Mouse (Mus musculus) MEL (cell line): ENCODE data around the gene Swsap1. TPM values are rescaled to one million over a fixed set of nuclear protein-coding genes. Genes with fewer than 3 reads are reported as not detected.

ENCODE experiments used
- DNase-seq: peaks from one replicate; pipeline ENCODE4 v3.0.0; 2011; ENCODE audit warnings: low read depth, low spot score
- H3K27ac ChIP-seq: 2 replicates; pipeline ENCODE4 v1.5.1; 2012; ENCODE audit warnings: low read depth, mild to moderate bottlenecking, control low read depth, low read length, moderate library complexity; ENCODE audit not compliant: control insufficient read depth
- H3K27me3 ChIP-seq, 2 experiments: fragments of 150-350 bp in 1 of 2; sonication (generic) in 1 of 2; 2 replicates each; pipeline ENCODE4 v1.6.1; 2012; ENCODE audit warnings: low read length in 2 of 2, mild to moderate bottlenecking in 2 of 2, improper control_type of control experiment in 1 of 2, moderate library complexity in 1 of 2; ENCODE audit not compliant: insufficient read depth in 2 of 2, control insufficient read depth in 1 of 2
- H3K36me3 ChIP-seq, 2 experiments: 2 replicates each; pipeline ENCODE4 v1.6.1; 2012 to 2014; ENCODE audit warnings: low read length in 2 of 2, improper control_type of control experiment in 1 of 2, inconsistent platforms in 1 of 2, mild to moderate bottlenecking in 1 of 2; ENCODE audit not compliant: insufficient read depth in 2 of 2, control insufficient read depth in 1 of 2
- H3K4me1 ChIP-seq, 2 experiments: fragments of 150-350 bp in 1 of 2; sonication (generic) in 1 of 2; 2 replicates each; pipeline ENCODE4 v1.6.1; 2012; ENCODE audit warnings: low read length in 2 of 2, improper control_type of control experiment in 1 of 2, mild to moderate bottlenecking in 1 of 2; ENCODE audit not compliant: insufficient read depth in 2 of 2, control insufficient read depth in 1 of 2
- H3K4me3 ChIP-seq, 2 experiments: fragments of 150-350 bp in 1 of 2; sonication (generic) in 1 of 2; 2 replicates each; pipeline ENCODE4 v1.5.1; 2012; ENCODE audit warnings: low read depth in 2 of 2, low read length in 2 of 2, mild to moderate bottlenecking in 2 of 2, moderate library complexity in 2 of 2, control low read depth in 1 of 2, improper control_type of control experiment in 1 of 2; ENCODE audit not compliant: control insufficient read depth in 1 of 2, insufficient read depth in 1 of 2
- H3K79me2 ChIP-seq: 2 replicates; pipeline ENCODE4 v1.6.1; 2012; ENCODE audit warnings: mild to moderate bottlenecking, low read length, moderate library complexity; ENCODE audit not compliant: control insufficient read depth, poor library complexity, insufficient read depth
- H3K9ac ChIP-seq: 2 replicates; pipeline ENCODE4 v1.6.1; 2012; ENCODE audit warnings: low read depth, mild to moderate bottlenecking, control low read depth, low read length, moderate library complexity; ENCODE audit not compliant: control insufficient read depth, poor library complexity, severe bottlenecking
- H3K9me3 ChIP-seq: fragments of 150-350 bp; sonication (generic); replicated peaks from 2 replicates; pipeline ENCODE4 v1.6.1; 2012; ENCODE audit warnings: mild to moderate bottlenecking, low read length, improper control_type of control experiment, moderate library complexity; ENCODE audit not compliant: insufficient read depth
- CHD1 ChIP-seq: IDR thresholded peaks from 2 replicates; pipeline ENCODE4 v1.6.1; 2012; ENCODE audit warnings: low read depth, mild to moderate bottlenecking, inconsistent platforms, low read length, improper control_type of control experiment
- CHD2 ChIP-seq: IDR thresholded peaks from 2 replicates; pipeline ENCODE4 v1.6.1; 2011; ENCODE audit warnings: low read length, improper control_type of control experiment
- CTCF ChIP-seq, 3 experiments: IDR thresholded peaks in 2 of 3; conservative IDR thresholded peaks in 1 of 3; 2 replicates each; pipeline ENCODE4 v1.5.1; 2011 to 2012; ENCODE audit warnings: low read length in 3 of 3, low read depth in 2 of 3, mild to moderate bottlenecking in 2 of 3, improper control_type of control experiment in 1 of 3, inconsistent platforms in 1 of 3, mixed read lengths in 1 of 3, moderate library complexity in 1 of 3; ENCODE audit not compliant: control insufficient read depth in 1 of 3, insufficient read depth in 1 of 3, poor library complexity in 1 of 3, severe bottlenecking in 1 of 3
- E2F4 ChIP-seq: IDR thresholded peaks from 2 replicates; pipeline ENCODE4 v1.6.1; 2011; ENCODE audit warnings: low read depth, low read length, improper control_type of control experiment, borderline replicate concordance
- ELF1 ChIP-seq: IDR thresholded peaks from 2 replicates; pipeline ENCODE4 v1.6.1; 2014; ENCODE audit warnings: low read depth, mild to moderate bottlenecking, inconsistent platforms, low read length, improper control_type of control experiment, moderate library complexity
- ETS1 ChIP-seq: IDR thresholded peaks from 2 replicates; pipeline ENCODE4 v1.6.1; 2012; ENCODE audit warnings: low read depth, mild to moderate bottlenecking, inconsistent platforms, low read length, improper control_type of control experiment, moderate library complexity
- GABPA ChIP-seq: IDR thresholded peaks from 2 replicates; pipeline ENCODE4 v1.6.1; 2012; ENCODE audit warnings: low read depth, mild to moderate bottlenecking, inconsistent platforms, low read length, improper control_type of control experiment, moderate library complexity
- GATA1 ChIP-seq: IDR thresholded peaks from 2 replicates; pipeline ENCODE4 v1.6.1; 2011; ENCODE audit warnings: low read depth, low read length, improper control_type of control experiment
- HCFC1 ChIP-seq: IDR thresholded peaks from 2 replicates; pipeline ENCODE4 v1.6.1; 2012; ENCODE audit warnings: low read depth, mild to moderate bottlenecking, inconsistent platforms, low read length, improper control_type of control experiment, moderate library complexity
- JUND ChIP-seq: IDR thresholded peaks from 2 replicates; pipeline ENCODE4 v1.6.1; 2011; ENCODE audit warnings: low read depth, mild to moderate bottlenecking, improper control_type of control experiment, low read length
- KAT2A ChIP-seq: conservative IDR thresholded peaks from 2 replicates; pipeline ENCODE4 v1.6.1; 2012; ENCODE audit warnings: low read depth, low read length, improper control_type of control experiment, inconsistent platforms
- MAFK ChIP-seq: IDR thresholded peaks from 2 replicates; pipeline ENCODE4 v1.6.1; 2011; ENCODE audit warnings: low read depth, mild to moderate bottlenecking, low read length, improper control_type of control experiment, borderline replicate concordance
- MAX ChIP-seq: IDR thresholded peaks from 2 replicates; pipeline ENCODE4 v1.6.1; 2011; ENCODE audit warnings: low read length, improper control_type of control experiment
- MAZ ChIP-seq: IDR thresholded peaks from 2 replicates; pipeline ENCODE4 v1.6.1; 2012; ENCODE audit warnings: low read depth, mild to moderate bottlenecking, inconsistent platforms, low read length, improper control_type of control experiment
- MEF2A ChIP-seq: IDR thresholded peaks from 2 replicates; pipeline ENCODE4 v1.6.1; 2014; ENCODE audit warnings: low read depth, mild to moderate bottlenecking, inconsistent platforms, low read length, improper control_type of control experiment; ENCODE audit not compliant: poor library complexity, insufficient replicate concordance, severe bottlenecking; ENCODE audit errors: extremely low read depth
- MXI1 ChIP-seq: IDR thresholded peaks from 2 replicates; pipeline ENCODE4 v1.6.1; 2011; ENCODE audit warnings: mild to moderate bottlenecking, low read depth, low read length, improper control_type of control experiment
- MYB ChIP-seq: IDR thresholded peaks from 2 replicates; pipeline ENCODE4 v1.6.1; 2011; ENCODE audit warnings: mild to moderate bottlenecking, low read depth, low read length, improper control_type of control experiment
- MYC ChIP-seq: IDR thresholded peaks from 2 replicates; pipeline ENCODE4 v1.6.1; 2011; ENCODE audit warnings: low read depth, mild to moderate bottlenecking, low read length, improper control_type of control experiment, moderate library complexity
- NELFE ChIP-seq: IDR thresholded peaks from 2 replicates; pipeline ENCODE4 v1.6.1; 2011; ENCODE audit warnings: low read depth, low read length, improper control_type of control experiment
- NRF1 ChIP-seq: IDR thresholded peaks from 2 replicates; pipeline ENCODE4 v1.6.1; 2014; ENCODE audit warnings: low read depth, mild to moderate bottlenecking, inconsistent platforms, low read length, improper control_type of control experiment, moderate library complexity; ENCODE audit not compliant: poor library complexity, insufficient read depth, severe bottlenecking
- POLR2A ChIP-seq, 2 experiments: IDR thresholded peaks; 2 replicates each; pipeline ENCODE4 v1.6.1; 2011 to 2012; ENCODE audit warnings: low read length in 2 of 2, mild to moderate bottlenecking in 2 of 2, control low read depth in 1 of 2, improper control_type of control experiment in 1 of 2, low read depth in 1 of 2, moderate library complexity in 1 of 2; ENCODE audit not compliant: control insufficient read depth in 1 of 2, insufficient read depth in 1 of 2, poor library complexity in 1 of 2
- POLR2AphosphoS2 ChIP-seq: IDR thresholded peaks from 2 replicates; pipeline ENCODE4 v1.6.1; 2011; ENCODE audit warnings: low read length, improper control_type of control experiment
- POLR2AphosphoS5 ChIP-seq: IDR thresholded peaks from 2 replicates; pipeline ENCODE4 v1.6.1; 2012; ENCODE audit warnings: low read depth, borderline replicate concordance, mild to moderate bottlenecking, inconsistent platforms, low read length, moderate library complexity, mixed read lengths
- RCOR1 ChIP-seq: IDR thresholded peaks from 2 replicates; pipeline ENCODE4 v1.6.1; 2012; ENCODE audit warnings: low read depth, mild to moderate bottlenecking, inconsistent platforms, low read length, improper control_type of control experiment
- SIN3A ChIP-seq: IDR thresholded peaks from 2 replicates; pipeline ENCODE4 v1.6.1; 2012; ENCODE audit warnings: low read length, improper control_type of control experiment, inconsistent platforms
- SMC3 ChIP-seq: IDR thresholded peaks from 2 replicates; pipeline ENCODE4 v1.6.1; 2011; ENCODE audit warnings: low read depth, low read length, improper control_type of control experiment
- TAL1 ChIP-seq: IDR thresholded peaks from 2 replicates; pipeline ENCODE4 v1.6.1; 2012; ENCODE audit warnings: mild to moderate bottlenecking, inconsistent platforms, low read length, moderate library complexity, mixed read lengths
- TBP ChIP-seq: IDR thresholded peaks from 2 replicates; pipeline ENCODE4 v1.8.0; 2011; ENCODE audit warnings: low read depth, low read length, improper control_type of control experiment
- TCF12 ChIP-seq: IDR thresholded peaks from 2 replicates; pipeline ENCODE4 v1.6.1; 2014; ENCODE audit warnings: low read depth, mild to moderate bottlenecking, inconsistent platforms, low read length, improper control_type of control experiment, moderate library complexity
- UBTF ChIP-seq: IDR thresholded peaks from 2 replicates; pipeline ENCODE4 v1.6.1; 2012; ENCODE audit warnings: low read depth, mild to moderate bottlenecking, inconsistent platforms, low read length, improper control_type of control experiment, moderate library complexity, borderline replicate concordance; ENCODE audit not compliant: insufficient read depth
- USF1 ChIP-seq: IDR thresholded peaks from 2 replicates; pipeline ENCODE4 v1.6.1; 2014; ENCODE audit warnings: low read depth, mild to moderate bottlenecking, inconsistent platforms, low read length, improper control_type of control experiment, moderate library complexity
- USF2 ChIP-seq, 2 experiments: IDR thresholded peaks; 2 replicates each; pipeline ENCODE4 v1.6.1; 2011 to 2012; ENCODE audit warnings: improper control_type of control experiment in 2 of 2, low read length in 2 of 2, borderline replicate concordance in 1 of 2, inconsistent platforms in 1 of 2, low read depth in 1 of 2, mild to moderate bottlenecking in 1 of 2; ENCODE audit not compliant: insufficient read depth in 1 of 2
- ZC3H11A ChIP-seq: IDR thresholded peaks from 2 replicates; pipeline ENCODE4 v1.6.1; 2012; ENCODE audit warnings: low read depth, mild to moderate bottlenecking, inconsistent platforms, low read length, improper control_type of control experiment
- ZKSCAN1 ChIP-seq: IDR thresholded peaks from 2 replicates; pipeline ENCODE4 v1.6.1; 2012; ENCODE audit warnings: low read depth, mild to moderate bottlenecking, inconsistent platforms, low read length, improper control_type of control experiment, moderate library complexity
- ZMIZ1 ChIP-seq: IDR thresholded peaks from 2 replicates; pipeline ENCODE4 v1.6.1; 2012; ENCODE audit warnings: low read depth, mild to moderate bottlenecking, inconsistent platforms, low read length, improper control_type of control experiment, moderate library complexity
- ZNF384 ChIP-seq: IDR thresholded peaks from 2 replicates; pipeline ENCODE4 v1.6.1; 2012; ENCODE audit warnings: low read depth, mild to moderate bottlenecking, inconsistent platforms, low read length, improper control_type of control experiment
- polyA plus RNA-seq, 2 experiments: library from polyadenylated mRNA; stranded (reverse) in 1 of 2; unstranded in 1 of 2; fragments of >175 nt in 1 of 2; fragments of >200 nt in 1 of 2; gene quantifications; 2 replicates each; pipeline versions ENCODE4 v1.2.1 to v1.2.4; 2012; ENCODE audit warnings: low replicate concordance in 2 of 2, low read depth in 1 of 2; ENCODE audit not compliant: insufficient read length in 2 of 2, insufficient read depth in 1 of 2, missing spikeins in 1 of 2
- total RNA-seq: library from RNA; depleted of rRNA; stranded (reverse); fragments of 300-350 nt; gene quantifications from 2 replicates; pipeline ENCODE4 v1.2.3, GENCODE M21; 2012

Gene Swsap1
- total and polyA plus RNA-seq, 3 experiments: 17.2 to 19.3 TPM; not detected in 1

GRCm38 (mm10) chr9:21918035-21918592, 37.4 kb upstream of the Swsap1 start, which contains the start of gene Rab3d:
Rab3d (minus strand) TSS chr9:21918192.
- Histone ChIP-seq H3K27me3 (no peaks in the 10 kb centered on the region), H3K4me3 (peak within 1 kb of the TSS; percentile 65 to 94), H3K4me1 (peaks cover 7 to 12% of the 10 kb centered on the region in 2 experiments), H3K9me3 (no peaks in the 10 kb centered on the region), H3K27ac (peak within 1 kb of the TSS; percentile 2; the same call in 1 of the 2 replicates), H3K9ac (peak within 1 kb of the TSS; percentile 61), H3K36me3 (peaks cover 0 to 10% of the 10 kb centered on the region in 2 experiments; a peak in 2 of 4 replicates), H3K79me2 (peaks cover 3% of the 10 kb centered on the region; the same call in 1 of the 2 replicates)
- peak; percentile 100 for DNase-seq
- TF ChIP-seq USF1 (peak; percentile 36; the same call in 1 of the 2 replicates), MXI1 (peak; percentile 86), E2F4 (peak; percentile 77; the same call in 1 of the 2 replicates), KAT2A (no peak; the same call in 1 of the 2 replicates), HCFC1 (peak; percentile 73), MAX (no peak; the same call in none of the 2 replicates), POLR2AphosphoS2 (peak; percentile 80; the same call in 1 of the 2 replicates), SIN3A (peak; percentile 63; the same call in 1 of the 2 replicates), ELF1 (peak; percentile 55), USF2 (IDR thresholded peaks at IDR 0.05; ENCODE audit: borderline replicate concordance in 1 of 2, insufficient read depth in 1 of 2, low read depth in 1 of 2, low read length in 2 of 2) (no peak), MYB (no peak), ZMIZ1 (peak; percentile 86), MAFK (peak; percentile 4; the same call in 1 of the 2 replicates), ZKSCAN1 (no peak), POLR2A (IDR thresholded peaks at IDR 0.05; ENCODE audit: control insufficient read depth in 1 of 2, insufficient read depth in 1 of 2, low read depth in 1 of 2, low read length in 2 of 2, poor library complexity in 1 of 2) (peak in 1 of 2 experiments; percentile 87; a peak in 2 of 4 replicates), TBP (peak; percentile 63; the same call in 1 of the 2 replicates), JUND (no peak), MEF2A (peak; percentile 33; the same call in 1 of the 2 replicates), CHD1 (peak; percentile 53; the same call in 1 of the 2 replicates), POLR2AphosphoS5 (no peak), ZC3H11A (no peak), CHD2 (no peak), NRF1 (peak; percentile 53), RCOR1 (0 out of 2 replicates have a peak, but pooled peaks have one; percentile 34), ETS1 (peak; percentile 34), NELFE (peak; percentile 79), MAZ (peak; percentile 95), MYC (no peak), TAL1 (no peak), CTCF (IDR thresholded peaks at IDR 0.05 in 2 of 3, conservative IDR thresholded peaks at IDR 0.05 in 1 of 3; ENCODE audit: control insufficient read depth in 1 of 3, insufficient read depth in 1 of 3, low read depth in 2 of 3, low read length in 3 of 3, poor library complexity in 1 of 3, severe bottlenecking in 1 of 3) (no peak; a peak in 1 of 6 replicates), SMC3 (0 out of 2 replicates have a peak, but pooled peaks have one; percentile 2), ZNF384 (no peak; the same call in 1 of the 2 replicates), GABPA (no peak), GATA1 (no peak), UBTF (no peak), TCF12 (peak; percentile 68)
